Mouse (Mus musculus) Muller cell, postnatal 12 days (primary cell): ENCODE data around the gene Ceacam20.

ENCODE experiments used
- DNase-seq: peaks from one replicate; pipeline ENCODE4 v3.0.0-alpha.2; 2015; ENCODE audit errors: inconsistent ontology term

The Ceacam20 gene

DNA sequence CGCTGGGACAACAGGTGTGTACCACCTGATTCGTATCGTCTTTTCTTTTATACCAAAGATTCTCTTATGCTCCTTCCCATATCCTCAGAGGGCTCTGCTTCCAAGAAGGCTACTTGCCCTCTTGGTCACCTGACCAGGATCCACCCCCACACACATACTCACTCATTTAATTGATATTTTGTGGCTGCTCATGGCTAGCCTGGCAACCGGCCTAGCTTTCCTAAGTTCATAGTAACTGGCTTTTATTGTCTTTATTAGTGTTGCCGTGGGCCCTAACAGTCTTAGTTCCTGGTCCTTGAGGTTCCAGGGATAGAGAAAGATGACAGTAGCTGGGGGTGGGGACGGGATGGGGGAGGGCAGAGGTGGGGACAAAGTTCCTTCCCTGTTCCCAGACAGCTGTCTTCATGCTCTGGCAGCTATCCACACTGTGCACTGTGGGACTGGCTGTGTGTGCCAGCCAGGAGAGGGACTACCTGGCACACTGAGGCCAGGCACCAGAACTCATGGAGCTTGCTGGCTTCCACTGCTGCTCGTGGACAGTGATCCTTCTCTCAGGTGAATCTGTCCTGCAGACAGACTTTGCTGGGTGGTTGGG, at the start of gene Ceacam20:
Ceacam20 (plus strand) TSS at position 428 of the 595 bp plus-strand sequence.
- no peak for DNase-seq

DNA sequence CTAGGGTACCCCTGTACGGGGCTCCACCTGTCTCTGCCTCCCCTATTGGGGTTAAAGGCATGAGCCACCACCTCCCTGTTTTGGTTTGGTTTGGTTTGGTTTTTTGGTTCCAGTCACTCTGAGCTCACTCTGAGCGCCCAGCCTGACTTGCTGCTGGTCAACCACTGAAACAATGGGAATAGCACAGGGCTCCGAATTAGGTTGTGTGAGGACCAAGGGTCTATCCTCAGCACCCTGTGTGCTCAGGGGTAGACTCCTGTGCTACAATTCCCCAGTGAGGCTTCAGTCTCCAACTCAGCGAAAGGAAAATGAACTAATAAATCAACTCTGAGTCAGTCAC, 45.1 kb upstream of the Ceacam20 start:
- no peak for DNase-seq

DNA sequence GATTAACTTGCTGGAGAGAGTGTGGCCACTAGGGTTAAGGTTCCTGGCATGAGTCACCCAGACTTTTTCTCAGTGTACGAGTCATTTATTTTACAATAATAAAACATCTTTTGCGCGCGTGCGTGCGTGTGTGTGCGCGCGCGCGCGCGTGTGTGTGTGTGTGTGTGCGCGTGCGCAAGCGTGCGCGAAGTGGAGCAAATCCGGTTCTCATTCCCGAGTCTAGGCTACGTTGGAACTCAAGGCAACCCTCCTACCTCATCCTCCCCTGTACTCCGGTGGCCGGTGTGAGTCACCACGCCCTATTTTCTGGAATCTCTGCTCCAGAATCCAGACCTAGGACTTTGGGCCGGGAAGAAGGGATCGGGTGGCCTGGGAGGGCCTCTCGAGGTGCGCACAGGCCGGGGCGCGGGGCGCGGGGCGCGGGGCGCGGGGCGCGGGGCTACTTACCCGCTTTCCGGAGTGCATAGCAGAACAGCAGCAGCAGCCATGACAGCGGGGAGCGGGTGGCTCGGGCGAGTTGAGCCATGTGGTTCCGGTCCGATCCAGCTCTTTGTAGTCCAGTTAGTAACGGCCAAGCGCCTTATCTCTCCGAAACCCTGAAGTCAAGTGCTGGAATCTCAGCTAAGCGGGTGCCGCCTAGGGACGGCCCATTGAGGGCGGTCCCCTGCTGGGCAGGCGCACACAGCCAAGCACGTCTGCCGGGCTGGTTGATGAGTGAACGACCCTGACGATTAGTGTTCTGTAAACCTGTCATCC, 44.5 kb upstream of the Ceacam20 start, which contains the start of gene Pvr:
Pvr (minus strand) TSS at position 655 of the 756 bp plus-strand sequence.
- peak; percentile 90 for DNase-seq

DNA sequence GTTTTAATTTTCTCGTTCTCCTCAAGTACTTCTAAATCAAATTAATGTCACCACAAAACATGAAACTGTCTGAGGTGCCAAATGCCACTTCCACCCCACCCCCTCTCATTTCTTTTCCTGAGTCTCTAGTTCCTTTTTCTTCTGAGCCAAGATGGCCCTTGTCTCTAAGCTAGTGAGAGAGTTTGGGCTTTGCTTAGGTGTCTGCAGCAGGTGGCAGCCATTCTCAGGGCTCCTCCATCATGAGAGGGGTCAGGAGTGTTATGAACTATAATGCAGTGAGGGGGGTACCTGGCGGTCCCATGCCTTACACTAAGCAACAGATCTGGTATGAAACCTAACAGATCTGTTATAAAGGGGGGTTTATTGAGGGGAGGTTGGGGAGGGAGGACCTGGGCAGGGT, 41.9 kb upstream of the Ceacam20 start:
- no peak for DNase-seq

DNA sequence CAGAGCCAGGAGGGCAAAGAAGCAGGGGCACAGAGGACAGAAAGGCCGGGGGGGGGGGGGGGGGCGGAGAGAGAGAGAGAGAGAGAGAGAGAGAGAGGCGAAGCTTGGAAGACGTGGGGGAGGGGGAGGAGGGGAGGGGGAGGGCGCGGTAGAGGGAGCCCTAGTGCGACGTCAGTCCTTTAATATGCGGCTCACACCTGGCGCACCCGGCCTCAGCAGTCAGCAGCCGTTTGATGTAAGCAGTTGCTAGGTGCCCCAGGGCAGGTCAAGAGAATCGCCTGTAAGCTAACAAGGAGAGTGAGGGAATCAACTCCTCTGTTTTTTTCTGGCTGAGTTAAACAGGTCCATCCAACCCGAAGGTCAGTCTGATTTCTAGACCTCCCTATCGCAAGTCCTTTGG, 41.4 kb upstream of the Ceacam20 start:
- no peak for DNase-seq

DNA sequence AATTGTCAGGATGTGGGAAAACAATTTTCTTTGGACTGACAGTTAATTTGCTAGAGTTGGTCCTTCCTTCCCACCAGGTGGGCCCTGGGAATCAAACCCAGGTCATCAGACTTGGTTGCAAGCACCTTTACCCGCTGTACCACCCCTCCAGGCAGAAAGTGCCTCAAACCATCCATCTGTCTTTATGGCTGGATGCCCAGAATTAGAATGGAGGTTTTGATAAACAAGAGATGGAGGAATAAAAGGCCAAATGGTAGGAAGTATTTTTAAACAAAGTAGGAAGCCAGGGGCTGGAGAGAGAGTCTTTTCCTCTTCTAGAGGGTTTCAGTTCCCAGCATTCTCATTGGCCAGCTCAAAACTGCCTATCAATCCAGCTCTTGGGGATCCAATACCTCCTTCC, 39.8 kb upstream of the Ceacam20 start:
- DNase-seq = no peak

DNA sequence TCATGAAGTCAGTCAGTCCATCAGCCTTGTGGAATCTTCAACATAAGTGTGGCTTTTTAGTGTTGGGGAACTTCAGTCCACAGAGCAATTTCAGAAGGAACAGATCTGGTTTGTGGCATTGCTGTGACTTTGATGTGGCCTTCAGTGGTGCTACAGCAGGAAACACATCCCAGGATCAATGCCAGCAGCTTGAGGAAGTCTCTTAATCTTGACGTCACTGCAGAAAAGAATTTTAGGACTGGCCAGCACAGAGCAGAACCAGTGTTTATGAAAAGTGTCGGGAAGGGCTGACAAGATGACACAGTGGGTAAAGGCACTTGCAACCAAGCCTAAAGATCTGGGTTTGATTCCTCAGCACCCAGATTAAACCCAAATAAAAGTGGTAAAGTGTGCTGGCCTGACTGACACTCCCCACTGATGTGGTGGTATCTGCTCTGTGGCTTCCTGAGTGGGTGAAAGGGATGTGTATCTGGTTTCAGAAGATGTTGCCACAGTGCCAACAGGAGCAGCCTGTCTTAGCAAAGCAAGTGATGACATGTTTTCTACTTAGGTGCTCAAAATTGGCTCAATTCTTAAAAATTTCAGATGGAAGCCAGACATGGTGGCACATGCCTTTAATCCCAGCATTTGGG, 38.2 kb upstream of the Ceacam20 start:
- no peak for DNase-seq

DNA sequence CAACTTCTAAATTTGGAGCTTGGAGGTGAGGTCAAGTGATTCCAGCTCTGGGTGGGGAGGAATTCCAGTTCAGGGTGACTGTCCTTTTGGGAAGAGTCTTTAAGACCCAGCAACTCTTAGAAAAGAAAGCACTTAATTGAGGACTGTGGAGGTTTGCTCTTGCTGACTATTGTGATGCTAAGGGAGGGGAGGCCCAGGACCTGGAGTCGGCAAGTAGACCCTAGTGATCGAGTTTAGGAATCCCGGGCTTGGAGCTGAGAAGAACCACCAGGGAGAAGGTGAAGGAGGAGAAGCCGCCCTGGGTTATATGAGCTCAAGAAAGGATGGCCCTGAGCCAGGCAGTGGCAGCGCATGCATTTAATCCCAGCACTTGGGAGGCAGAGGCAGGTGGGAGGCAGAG, 36.7 kb upstream of the Ceacam20 start:
- no peak for DNase-seq

DNA sequence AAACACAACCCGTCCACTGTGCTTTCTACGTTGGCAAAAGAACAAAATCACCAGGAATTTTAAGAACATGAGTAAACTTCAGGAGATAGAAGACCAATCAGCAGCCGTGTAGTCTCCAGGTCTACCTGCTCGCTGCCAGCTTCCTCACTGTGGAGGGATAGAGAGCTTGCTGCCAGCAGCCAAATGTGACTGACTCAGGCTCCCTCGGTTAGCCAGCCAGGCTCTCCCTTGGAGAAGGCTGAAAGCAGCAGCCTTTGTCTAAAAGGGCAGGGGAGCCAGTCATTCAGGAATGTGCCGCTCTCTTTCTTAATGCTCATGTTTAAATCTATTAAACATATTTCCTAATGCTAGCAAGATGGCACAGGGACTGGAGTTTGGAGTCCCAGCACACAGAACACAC, 34.7 kb upstream of the Ceacam20 start:
- peak; percentile 28 for DNase-seq

DNA sequence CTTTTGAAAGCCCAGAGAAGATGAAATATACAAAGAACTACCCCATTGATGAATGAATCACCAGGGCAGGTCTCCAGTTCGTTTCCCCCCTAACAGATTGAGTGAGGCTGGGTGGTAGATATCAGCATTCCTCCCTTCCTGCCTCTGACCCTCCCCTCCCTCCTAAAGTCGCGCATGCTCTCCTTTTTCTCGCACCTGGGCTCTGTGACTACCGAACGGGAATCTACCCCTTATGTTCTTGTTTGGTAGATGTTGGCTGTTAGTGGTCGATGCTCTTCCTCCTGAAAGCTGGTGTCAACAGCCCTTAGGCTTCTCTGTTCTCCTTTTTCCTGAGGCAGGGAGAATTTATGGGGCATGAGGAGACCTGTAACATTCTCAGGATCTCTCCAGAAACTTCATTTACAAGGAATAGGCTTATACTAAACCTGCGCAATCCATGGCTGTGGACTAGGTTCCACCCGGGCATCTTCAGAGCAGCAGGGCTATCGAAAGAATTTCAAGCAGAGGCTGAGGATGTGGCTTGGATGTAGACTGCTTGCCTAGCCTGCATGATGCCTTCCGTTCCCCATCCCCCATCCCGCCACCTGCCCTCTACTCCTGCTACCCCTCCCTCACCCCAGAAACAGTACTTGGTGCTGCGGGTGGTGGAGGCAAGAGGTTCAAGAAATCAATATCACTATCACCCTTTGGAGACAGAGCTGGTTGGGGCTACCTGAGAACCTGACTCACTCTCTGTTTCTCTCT, 32.9 kb upstream of the Ceacam20 start:
- DNase-seq = peak; percentile 66

DNA sequence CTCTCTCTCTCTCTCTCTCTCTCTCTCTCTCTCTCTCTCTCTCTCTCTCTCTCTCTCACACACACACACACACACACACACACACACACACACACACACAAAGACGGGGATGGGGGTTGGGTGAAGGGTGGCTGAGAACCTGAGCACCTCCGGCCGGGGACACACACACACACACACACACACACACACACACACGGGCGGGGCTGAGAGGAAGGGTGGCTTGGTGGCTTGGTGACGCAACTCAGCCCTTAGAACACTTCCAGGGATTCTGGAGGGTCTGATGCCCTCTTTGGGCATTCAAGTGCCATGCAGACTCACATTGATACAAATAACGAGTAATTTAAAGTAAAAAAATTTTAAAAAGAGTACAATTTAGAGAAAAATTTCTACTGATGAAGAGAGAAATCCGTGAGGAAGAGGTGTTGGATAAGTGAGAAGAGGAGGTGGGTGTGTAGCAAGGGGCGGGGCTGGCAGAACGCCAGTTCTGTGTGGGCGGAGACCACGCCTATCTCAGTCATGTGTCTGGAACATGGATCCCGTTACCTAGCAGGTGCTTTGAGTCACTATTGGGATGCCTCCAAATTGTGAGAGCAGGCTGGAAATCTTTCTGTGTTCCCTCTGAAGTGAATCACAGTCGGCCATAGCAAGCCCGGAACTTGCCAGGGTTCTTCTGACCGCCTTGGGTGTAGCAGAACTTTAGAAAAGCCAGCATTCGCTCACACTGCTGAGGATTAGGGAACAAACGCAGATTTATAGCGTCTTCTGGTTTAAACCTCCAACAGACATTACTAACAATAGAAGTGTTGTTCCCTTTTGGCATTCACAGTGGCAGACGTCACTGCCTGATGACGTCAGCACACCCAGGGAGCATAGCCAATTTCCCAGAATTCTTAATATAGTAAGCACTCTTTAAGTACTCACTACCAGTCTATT, 32.1 kb upstream of the Ceacam20 start:
- DNase-seq = peak; percentile 95

DNA sequence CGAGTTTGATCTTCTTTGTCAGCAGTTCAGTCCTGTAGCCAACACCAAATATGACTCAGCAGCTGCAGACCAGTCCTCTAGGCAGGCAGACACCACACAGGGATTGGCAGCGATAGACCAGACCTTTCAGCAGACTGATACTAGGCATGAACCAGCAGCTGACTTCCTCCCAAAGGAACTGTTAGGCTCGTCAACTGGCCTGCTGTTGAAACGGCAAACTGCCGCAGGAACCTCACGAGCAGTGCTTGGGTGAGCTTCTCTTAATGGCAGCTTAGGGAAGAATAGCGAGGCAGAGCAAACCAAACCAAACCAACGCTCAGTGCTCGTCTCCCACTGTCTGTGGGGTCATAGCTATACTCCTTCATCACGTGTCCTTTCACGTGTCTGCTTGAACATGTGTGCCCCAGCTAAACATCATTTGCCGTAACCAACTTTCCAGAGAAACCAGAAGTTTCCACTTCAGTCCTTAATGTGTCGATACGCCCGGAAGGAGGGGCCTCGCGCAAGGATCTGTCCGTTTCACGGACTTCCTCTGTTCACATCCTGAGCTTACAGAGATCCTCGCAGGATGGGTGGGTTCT, 30.0 kb upstream of the Ceacam20 start:
- no peak for DNase-seq

DNA sequence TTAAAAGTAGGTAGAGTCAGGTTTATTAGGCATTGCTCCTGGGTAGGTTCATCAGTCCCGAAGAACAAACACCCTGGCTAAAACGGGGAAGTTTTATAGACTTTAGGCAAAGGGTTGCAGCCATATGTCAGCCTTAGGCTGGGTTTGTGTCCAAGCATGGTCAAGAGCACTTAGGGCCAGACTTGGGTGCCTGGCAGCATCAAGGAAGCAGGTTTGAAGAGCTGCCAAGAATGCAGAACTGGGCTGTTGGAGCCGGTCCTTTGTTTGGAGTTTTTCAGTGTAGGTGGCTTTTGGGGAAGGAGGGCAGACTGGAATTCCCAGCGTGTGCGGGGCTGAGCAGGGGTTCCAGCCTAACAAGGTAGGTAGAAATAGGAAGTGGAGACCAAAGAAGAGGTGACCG, 29.3 kb upstream of the Ceacam20 start:
- DNase-seq = peak; percentile 66

DNA sequence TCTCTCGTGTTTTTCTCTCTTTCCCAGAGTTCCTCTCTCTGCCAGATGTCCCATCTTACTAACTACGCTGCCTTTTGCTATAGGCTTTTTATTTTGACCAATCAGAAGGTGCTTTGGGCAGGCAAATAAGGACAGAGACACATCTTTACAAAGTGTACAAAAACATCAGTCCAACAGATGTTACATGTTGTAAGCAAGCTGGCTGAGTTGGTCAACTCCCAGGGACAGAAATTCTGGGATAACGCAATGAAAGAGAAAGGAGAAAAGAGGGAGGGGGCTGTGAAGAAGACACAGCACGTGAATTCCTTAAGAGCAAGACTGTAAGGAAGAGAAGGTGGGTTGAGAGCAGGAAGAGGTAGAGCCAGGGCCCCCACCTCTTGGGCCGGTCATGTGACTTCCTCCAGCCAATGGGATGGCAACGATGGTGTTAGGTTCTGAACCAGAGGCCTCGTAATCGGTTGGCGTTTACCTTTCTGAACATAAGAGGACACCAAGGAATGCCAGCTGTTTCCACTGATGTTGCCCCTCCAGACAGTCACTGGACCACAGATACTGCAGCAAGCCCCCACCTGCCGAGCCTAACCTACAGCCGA, 27.9 kb upstream of the Ceacam20 start:
- DNase-seq = no peak

DNA sequence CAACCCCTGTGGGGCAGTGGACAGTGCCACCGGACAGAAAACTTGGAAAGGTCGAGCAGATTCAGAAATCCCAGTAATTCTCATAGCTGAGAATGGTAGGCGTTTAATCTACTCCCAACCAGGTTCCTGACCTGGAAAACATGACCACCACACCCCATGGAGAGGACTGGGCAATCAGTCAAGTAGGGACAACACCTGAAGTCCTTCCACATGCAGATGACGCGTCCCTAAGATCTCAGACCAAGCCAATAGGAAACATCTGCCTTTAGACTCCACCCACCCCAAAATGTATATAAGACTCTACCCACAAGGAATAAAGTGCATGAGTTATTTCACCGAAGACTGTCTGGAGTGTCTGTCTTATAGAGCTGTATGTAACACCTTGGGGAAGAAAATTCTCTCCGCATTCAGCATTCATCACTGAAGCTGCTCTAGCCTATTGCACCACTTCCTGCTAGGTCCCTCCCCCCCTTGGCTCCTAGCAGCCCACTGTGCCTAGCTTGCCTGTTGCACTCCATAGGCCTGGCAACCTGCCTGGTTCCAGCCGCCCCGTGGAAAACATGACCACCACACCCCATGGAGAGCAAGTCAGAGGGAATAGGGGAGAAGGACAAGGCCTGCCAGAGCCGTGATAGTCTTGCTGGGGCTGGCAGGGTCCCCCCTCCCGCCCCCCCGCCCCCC, 25.5 kb upstream of the Ceacam20 start:
- DNase-seq = peak; percentile 92

DNA sequence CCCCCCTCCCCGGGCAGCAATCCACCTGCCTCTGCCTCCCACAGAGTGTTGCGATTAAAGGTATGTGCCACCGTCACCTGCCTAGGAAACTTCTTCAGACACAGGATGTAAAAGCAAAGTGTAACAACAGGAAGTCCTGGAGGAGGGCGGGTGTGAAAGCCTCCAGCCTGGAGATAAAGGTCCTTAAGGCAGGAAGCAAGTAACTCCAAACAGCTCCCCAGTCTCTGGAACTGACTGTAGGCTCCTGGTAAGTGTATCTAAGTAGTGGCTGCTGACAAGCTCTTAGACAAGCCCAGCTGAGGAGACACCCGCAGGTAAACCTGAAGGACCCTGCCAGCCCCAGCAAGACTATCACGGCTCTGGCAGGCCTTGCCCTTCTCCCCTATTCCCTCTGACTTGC, 25.0 kb upstream of the Ceacam20 start:
- no peak for DNase-seq

DNA sequence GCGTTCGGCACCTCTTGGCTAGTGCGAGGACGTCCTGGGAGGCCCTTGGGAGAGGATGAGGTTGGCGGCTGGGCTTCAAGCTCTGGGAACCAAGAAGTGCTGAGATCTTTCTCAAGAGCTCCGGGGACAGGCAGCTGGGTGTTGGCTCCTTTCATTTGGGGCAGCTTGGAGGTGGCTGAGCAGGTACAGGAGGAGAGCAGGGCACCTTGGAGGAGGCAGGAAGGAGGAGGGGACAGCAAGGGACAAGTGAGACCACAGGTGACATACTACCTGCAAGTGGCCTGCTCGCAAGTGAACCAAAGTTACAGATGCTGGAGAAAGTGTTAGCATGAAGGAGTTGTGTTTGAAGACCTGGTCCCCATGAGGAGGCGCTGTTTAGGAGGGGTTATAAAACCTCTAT, 20.5 kb upstream of the Ceacam20 start:
- no peak for DNase-seq

DNA sequence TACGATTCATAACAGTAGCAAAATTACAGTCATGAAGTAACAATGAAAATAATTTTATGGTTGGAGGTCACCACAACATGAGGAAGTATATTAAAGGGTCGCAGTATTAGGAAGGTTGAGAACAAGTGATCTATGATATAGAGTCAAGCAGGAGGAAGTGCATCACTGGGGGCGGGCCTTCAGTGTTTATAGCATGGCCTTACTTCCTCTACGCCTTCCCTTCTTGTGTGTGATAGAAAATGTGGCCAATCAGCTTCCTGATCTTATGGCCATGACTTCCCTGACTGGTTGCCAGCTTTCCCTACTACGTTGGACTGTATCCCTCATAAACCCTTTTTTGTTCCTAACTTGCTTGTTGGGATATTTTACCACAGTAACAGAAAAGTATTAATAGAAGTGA, 20.0 kb upstream of the Ceacam20 start:
- DNase-seq = no peak

DNA sequence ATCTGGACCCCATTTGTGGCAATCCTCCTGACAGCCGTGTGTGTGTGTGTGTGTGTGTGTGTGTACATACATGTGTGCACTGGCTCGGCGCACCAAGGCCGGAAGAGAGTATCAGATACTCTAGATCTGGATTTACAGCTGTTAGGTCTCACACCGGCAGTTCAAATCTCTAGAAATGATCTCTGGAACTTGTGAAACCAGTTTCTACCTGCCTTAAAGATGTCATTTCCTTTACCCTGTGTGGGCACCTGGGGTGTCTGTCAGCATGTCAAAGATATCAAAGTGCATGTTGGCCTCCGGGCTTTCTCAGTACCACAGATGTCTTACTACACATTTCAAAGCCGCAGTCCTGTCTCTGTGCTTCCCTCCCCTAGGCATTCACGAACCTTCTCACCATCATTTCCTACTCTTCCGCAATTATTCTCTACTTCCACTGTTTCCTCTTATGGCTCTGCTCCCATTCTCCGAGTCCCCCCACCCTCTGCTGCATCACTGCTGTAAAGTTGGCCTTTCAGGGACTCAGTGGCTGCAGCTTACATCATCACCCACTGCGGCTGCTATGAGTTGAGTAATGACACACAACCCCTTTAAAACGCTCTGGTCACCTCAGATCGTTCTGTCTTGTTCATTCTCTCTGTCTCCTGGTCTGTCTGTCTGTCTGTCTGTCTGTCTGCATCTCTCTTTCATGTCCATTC, 19.2 kb upstream of the Ceacam20 start:
- no peak for DNase-seq
